Mouse (Mus musculus) embryo, embryonic 11.5 days (tissue): Measurements from ENCODE around the gene Rbm44.

Experiments
- DNase-seq: peaks from one replicate; pipeline ENCODE4 v3.0.0-alpha.2; 2012; ENCODE audit warnings: low read depth, low spot score

Gene Rbm44

DNA sequence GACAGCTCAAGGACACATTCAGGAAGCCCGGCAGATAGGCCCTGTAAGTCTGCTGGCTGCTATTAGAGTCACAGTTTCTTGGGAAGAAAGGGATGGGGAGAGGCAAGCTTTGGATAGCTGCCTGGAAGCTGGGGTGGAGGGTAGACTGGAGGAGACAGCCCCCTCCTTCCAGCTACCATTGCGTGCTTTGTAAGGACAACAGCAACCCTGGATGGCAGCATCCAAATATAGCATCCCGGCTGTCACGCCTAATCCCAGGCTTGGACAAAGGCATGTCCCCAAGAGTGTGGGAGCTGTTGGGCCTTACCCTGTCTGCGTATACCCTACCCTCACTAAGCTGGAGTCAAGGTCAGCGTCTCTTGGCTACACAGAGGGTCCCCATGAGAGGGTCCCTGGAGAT is 64.5 kb downstream of the Rbm44 start:
- DNase-seq = no peak

DNA sequence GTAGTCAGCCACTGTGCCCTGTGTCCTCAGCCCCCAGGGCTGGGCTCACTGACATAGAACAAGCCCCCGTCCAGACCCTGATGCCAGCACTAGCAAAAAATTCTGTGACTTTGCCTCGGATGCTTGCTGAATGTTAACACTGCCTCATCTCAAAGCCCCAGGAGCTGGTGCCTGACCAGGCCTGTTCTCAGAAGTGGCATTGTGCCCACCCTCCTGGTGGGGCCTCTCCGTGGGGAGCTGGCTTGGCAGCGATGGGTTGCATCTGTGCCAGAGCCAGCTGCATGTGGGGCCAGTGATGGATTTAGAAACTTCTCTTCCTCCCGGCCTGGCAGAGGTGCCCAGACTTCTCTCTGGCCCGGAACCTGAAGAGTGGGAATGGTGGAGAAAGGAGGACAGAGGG is 64.9 kb downstream of the Rbm44 start:
- DNase-seq = no peak

DNA sequence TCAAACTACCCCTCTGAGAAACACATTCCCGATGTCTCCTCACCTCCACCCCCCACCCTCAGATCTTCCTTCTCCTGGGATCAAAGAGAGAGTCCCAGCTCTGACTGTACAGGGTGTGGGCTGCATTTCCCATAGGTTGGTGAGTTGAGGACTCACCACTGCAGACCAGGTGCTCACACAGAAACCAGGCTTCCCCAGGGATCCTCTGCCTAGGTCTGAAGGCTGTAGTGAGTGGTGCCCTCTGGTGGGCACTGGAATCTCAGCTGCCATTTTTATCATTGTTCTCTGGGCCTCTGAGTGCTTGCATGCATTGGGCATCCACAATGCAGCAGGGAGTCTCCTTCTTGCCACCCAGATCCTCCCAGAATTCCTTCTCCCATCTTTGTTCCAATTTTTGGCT is 66.2 kb downstream of the Rbm44 start:
- DNase-seq = peak; percentile 30

DNA sequence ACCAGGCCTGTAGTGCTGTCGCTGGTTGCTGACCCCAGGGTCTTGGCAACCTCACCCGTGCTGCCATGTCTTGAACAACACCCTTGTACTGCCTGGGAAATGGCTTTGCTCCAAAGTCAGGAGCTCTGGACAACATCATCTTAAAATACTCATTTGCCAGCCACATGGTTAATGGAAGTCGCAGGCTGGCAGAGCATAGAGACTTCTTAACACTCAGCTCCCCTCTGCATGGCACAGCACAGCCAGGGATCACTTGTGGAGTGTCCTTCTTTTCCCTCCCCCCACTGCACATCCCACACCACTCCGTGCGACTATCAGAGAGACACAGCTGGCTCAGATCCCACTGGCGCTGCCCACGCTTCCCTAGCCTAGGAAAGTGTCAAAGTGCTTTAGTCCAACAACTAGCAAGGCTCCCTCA is 66.7 kb downstream of the Rbm44 start:
- no peak for DNase-seq

DNA sequence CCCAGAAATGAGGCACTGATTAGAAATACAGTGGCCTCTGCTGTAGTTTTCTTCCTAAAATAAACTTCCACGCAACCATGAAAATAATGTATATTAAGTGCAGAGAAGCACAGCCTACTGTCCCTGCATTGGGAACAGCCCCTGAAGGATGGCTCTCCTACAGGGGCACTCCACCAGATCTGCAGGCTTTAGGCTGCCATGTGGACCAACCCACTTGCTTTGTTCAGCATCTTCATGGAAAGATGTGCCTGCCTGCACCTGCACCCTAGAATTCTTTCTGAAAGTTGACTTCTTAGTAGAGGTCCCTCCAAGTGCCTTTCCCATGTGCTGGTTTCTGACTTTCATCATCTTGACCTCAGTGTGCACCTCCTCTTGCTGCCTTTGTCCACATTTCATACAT is 70.4 kb downstream of the Rbm44 start:
- no peak for DNase-seq

DNA sequence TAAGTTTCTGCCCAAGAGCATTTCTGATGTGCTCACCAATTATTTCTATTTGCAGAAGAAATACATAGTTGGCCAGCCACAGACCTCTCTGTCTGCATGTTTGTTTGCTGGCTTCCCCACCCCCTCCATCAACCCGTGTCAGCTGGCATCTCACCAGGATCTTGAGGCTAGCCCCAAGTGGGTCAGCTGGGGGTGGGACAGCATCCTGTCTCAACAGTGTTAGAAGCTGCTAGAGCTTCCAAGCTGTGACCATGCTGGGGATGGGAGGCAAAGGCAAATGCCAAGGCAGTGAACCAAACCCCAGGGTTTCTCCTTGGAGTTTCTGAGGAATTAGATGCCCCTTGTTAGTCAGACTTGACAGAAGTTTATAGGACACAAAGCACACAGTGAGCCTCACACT is 71.1 kb downstream of the Rbm44 start:
- no peak for DNase-seq

DNA sequence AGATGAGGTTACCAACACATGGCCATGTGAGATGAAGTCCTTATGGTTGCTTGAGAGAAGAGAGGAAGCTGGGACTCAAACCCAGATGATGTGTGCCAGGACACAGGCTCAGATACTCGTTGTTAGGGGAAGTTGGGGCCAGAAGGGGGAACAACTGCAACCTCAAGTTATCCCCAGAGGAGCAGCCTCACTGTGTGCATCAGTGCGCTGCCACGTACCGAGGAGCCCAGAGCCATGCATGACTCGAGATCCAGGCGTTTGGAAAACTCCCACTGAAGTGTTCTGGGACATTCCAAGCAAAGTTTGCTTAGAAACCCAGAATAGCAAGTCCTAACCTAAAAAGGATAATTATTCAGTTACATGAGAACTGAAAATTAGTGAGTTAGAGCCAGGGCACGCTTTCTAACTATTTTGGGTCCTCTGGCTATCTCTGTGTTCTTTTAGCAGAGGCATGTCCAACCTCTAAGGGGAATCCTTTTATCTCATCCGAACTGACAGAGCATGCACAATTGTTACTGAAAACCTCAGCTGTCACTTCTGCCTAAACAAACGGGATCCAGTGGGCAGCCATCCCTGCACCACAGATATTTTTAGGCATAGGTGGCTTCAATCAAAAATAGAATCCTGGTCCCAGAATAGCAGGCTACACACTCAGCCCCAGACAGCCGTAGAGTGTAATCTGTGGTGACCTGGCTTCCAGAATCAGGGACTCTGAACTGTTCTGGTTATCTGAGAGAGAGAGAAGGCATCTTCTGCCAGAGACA is 71.8 kb downstream of the Rbm44 start:
- no peak for DNase-seq

DNA sequence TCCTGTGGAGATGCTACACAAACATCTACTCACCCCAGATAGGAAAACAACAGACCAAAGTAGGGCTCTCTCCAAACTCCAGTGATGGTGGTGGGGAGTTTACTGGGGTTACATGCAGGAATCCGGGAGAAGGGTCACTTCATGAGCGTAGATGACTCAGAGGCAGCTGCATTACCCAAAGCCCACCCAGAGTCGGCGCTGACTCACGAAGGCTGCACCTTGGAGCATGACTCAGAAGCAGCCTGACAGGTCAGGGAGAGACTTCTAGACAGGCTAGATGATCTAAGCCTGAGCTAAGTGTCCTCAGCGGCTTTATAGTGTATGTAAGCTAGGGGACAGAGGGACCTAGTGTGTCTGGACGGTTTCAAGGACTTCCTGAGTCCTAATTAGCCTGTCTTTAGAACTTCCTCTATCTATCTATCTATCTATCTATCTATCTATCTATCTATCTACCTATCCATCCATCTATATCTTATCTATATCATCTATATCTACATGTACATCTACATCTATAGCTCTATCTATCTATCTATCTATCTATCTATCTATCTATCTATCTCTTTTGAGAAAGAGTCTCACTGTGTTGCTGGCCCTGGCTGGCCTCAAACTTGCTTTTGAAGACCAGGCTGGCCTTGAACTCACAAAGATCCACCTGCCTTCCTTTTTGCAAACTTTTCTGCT is 74.9 kb downstream of the Rbm44 start:
- no peak for DNase-seq

DNA sequence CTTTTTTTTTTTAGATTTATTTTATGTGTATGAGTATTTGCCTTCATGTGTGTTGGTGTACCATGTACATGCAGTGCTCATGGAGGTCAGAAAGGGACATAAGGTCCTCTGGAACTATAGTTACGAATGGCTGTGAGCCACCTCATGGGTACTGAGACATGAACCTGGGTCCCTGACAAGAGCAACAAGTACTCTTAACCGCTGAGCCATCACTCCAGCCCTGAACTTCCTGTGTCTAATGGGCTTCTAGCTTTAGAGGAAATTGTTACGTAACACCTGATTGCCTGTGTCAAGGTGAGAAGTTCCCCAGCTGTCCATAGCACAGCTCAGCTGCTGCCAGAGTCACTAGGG is 75.4 kb downstream of the Rbm44 start:
- DNase-seq = no peak
